In genomic region chr12:81822778-81823480, GRCm38 (mm10) we compare ENCODE assay signal across 14 mouse cellular contexts.
"Had no signal": no experiment of that assay in that cellular context is flagged by ENCODE, and none has a peak within 500 bp of the region (broad histone marks: within the 10 kb centered on the region; RNA-seq: fewer than 3 reads in every experiment).

No protein-coding gene starts in this region.

- H3K4me1 ChIP-seq: limb, embryonic 12.5 days; liver, embryonic 13.5 days; lung, embryonic 15.5 days; midbrain, embryonic 12.5 days; neural tube, embryonic 15.5 days had no signal

- H3K27me3 ChIP-seq: limb, embryonic 12.5 days; liver, embryonic 13.5 days; lung, embryonic 15.5 days; midbrain, embryonic 12.5 days; neural tube, embryonic 15.5 days had no signal

- DNase-seq: kidney, postnatal 36 days; liver; liver, embryonic 13.5 days; liver, postnatal 0 days; lung, postnatal 14 days; thymus, postnatal 14 days had no signal

- H3K9me3 ChIP-seq: limb, embryonic 12.5 days; liver, embryonic 13.5 days; lung, embryonic 15.5 days; megakaryocyte, embryonic 14.5 days; midbrain, embryonic 12.5 days; neural tube, embryonic 15.5 days had no signal

- H3K27ac ChIP-seq: kidney, postnatal 0 days; limb, embryonic 12.5 days; liver, embryonic 13.5 days; lung, embryonic 15.5 days; macrophage; midbrain, embryonic 12.5 days; neural tube, embryonic 15.5 days; stomach, postnatal 0 days had no signal

- H3K36me3 ChIP-seq: limb, embryonic 12.5 days; liver, embryonic 13.5 days; lung, embryonic 15.5 days; midbrain, embryonic 12.5 days; neural tube, embryonic 15.5 days had no signal

- H3K4me2 ChIP-seq: limb, embryonic 12.5 days; liver, embryonic 13.5 days; lung, embryonic 15.5 days; midbrain, embryonic 12.5 days; neural tube, embryonic 15.5 days had no signal

- ATAC-seq: liver, postnatal 0 days had no signal

- H3K9ac ChIP-seq: limb, embryonic 12.5 days; liver, embryonic 13.5 days; liver, postnatal 0 days; lung, embryonic 15.5 days; midbrain, embryonic 12.5 days; neural tube, embryonic 15.5 days had no signal

- H3K4me3 ChIP-seq: limb, embryonic 12.5 days; liver, embryonic 13.5 days; lung, embryonic 15.5 days; megakaryocyte, embryonic 14.5 days; midbrain, embryonic 12.5 days; neural tube, embryonic 15.5 days had no signal
